Mouse (Mus musculus): ENCODE measurements around the gene Serf2. TPM values are rescaled to one million over a fixed set of nuclear protein-coding genes. Genes with fewer than 3 reads are reported as not detected.
"Not testable (repeated sequence)": the region's sequence is repeated elsewhere in the genome, so short reads cannot be mapped to it uniquely, and the experiment has no call there.

Gene Serf2
- total RNA-seq, 2 experiments from 2014 or later = 408 to 469 TPM

DNA sequence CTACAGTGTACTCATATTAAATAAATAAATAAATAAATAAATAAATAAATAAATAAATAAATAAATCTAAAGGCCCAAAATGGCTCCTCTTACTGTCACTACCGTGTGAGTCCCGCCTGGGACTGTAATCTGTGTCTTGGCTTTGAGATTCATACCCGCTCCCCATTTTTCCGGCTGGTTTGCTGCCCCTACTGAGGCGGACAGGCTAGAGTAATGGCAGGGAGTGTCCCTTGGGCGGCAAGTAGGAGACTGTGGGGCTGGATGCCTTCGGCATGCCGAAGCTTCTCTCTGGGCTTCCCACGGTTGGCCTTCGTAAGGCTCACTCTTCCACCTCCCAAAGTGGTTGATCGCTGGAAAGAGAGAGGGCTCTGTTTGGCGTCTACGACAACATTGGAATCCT, 31.9 kb downstream of the Serf2 start:
- ATAC-seq (replicated peaks; ENCODE audit: low FRiP score, low TSS enrichment, poor library complexity, severe bottlenecking) = peak; percentile 32; the same call in 1 of the 2 replicates

GRCm38 (mm10) chr2:121483576-121483975, 34.6 kb downstream of the Serf2 start:
- no peak for ATAC-seq (replicated peaks; ENCODE audit: low FRiP score, low TSS enrichment, poor library complexity, severe bottlenecking)

- ATAC-seq (replicated peaks; ENCODE audit: low FRiP score, low TSS enrichment, poor library complexity, severe bottlenecking) = not testable (repeated sequence)
These were observed 35.4 kb downstream of the Serf2 start for GRCm38 (mm10) chr2:121484403-121484802.

- ATAC-seq (replicated peaks; ENCODE audit: low FRiP score, low TSS enrichment, poor library complexity, severe bottlenecking) = peak; percentile 51
These were observed 52.6 kb downstream of the Serf2 start for GRCm38 (mm10) chr2:121501550-121501949.

- peak; percentile 95 for ATAC-seq (replicated peaks; ENCODE audit: low FRiP score, low TSS enrichment, poor library complexity, severe bottlenecking)
These were observed 57.2 kb downstream of the Serf2 start, which contains the start of the genes Mfap1a and Wdr76 for GRCm38 (mm10) chr2:121505942-121506882. Gene Mfap1a (minus strand): TSS chr2:121506665. Gene Wdr76 (plus strand): TSS chr2:121506723.

GRCm38 (mm10) chr2:121507173-121507950, 58.4 kb downstream of the Serf2 start:
- no peak for ATAC-seq (replicated peaks; ENCODE audit: low FRiP score, low TSS enrichment, poor library complexity, severe bottlenecking)

Other genes starting within 250 kb of the Serf2 start
- 22.9 and 33.3 TPM in 2 replicates for gene Trp53bp1, start 177.8 kb upstream of the Serf2 start, total RNA-seq (2014; fragmentation: Nextera tagmentation)
- gene Trp53bp1, start 177.8 kb upstream of the Serf2 start, total RNA-seq (2017) = 22.6 and 31.8 TPM in 2 replicates
- gene Map1a, start 159.6 kb upstream of the Serf2 start, total RNA-seq (2014; fragmentation: Nextera tagmentation) = 0.10 TPM in 1 of 2 replicates, not detected in the other
- not detected in 2 replicates for gene Map1a, start 159.6 kb upstream of the Serf2 start, total RNA-seq (2017)
- 8.4 and 14.2 TPM in 2 replicates for gene Ppip5k1, start 93.8 kb upstream of the Serf2 start, total RNA-seq (2014; fragmentation: Nextera tagmentation)
- 8.2 and 10.1 TPM in 2 replicates for gene Ppip5k1, start 93.8 kb upstream of the Serf2 start, total RNA-seq (2017)
- gene Ckmt1, start 91.5 kb upstream of the Serf2 start, total RNA-seq (2014; fragmentation: Nextera tagmentation) = not detected in 2 replicates
- not detected in 2 replicates for gene Ckmt1, start 91.5 kb upstream of the Serf2 start, total RNA-seq (2017)
- not detected in 2 replicates for gene Strc, start 62.0 kb upstream of the Serf2 start, total RNA-seq (2014; fragmentation: Nextera tagmentation)
- not detected in 2 replicates for gene Strc, start 62.0 kb upstream of the Serf2 start, total RNA-seq (2017)
- gene Pdia3, start 35.4 kb upstream of the Serf2 start, total RNA-seq (2014; fragmentation: Nextera tagmentation) = 98.2 and 163 TPM in 2 replicates
- 198 and 215 TPM in 2 replicates for gene Pdia3, start 35.4 kb upstream of the Serf2 start, total RNA-seq (2017)
- 0.44 and 3.3 TPM in 2 replicates for gene Catsper2, start 35.4 kb upstream of the Serf2 start, total RNA-seq (2014; fragmentation: Nextera tagmentation)
- 0.56 and 1.3 TPM in 2 replicates for gene Catsper2, start 35.4 kb upstream of the Serf2 start, total RNA-seq (2017)
- gene Ell3, start 4.9 kb upstream of the Serf2 start, total RNA-seq (2014; fragmentation: Nextera tagmentation) = not detected in 2 replicates
- not detected in 2 replicates for gene Ell3, start 4.9 kb upstream of the Serf2 start, total RNA-seq (2017)
- gene Hypk, start 4.1 kb downstream of the Serf2 start, total RNA-seq (2014; fragmentation: Nextera tagmentation) = 154 and 217 TPM in 2 replicates
- 184 and 205 TPM in 2 replicates for gene Hypk, start 4.1 kb downstream of the Serf2 start, total RNA-seq (2017)
- gene Serinc4, start 7.6 kb downstream of the Serf2 start, total RNA-seq (2014; fragmentation: Nextera tagmentation) = not detected in 2 replicates
- 1.4 TPM in 1 of 2 replicates, not detected in the other for gene Serinc4, start 7.6 kb downstream of the Serf2 start, total RNA-seq (2017)
- gene Mfap1b, start 24.9 kb downstream of the Serf2 start, total RNA-seq (2014; fragmentation: Nextera tagmentation) = 19.7 and 20.2 TPM in 2 replicates
- 50.0 and 51.3 TPM in 2 replicates for gene Mfap1b, start 24.9 kb downstream of the Serf2 start, total RNA-seq (2017)
- 18.6 and 26.6 TPM in 2 replicates for gene Mfap1a, start 57.5 kb downstream of the Serf2 start, total RNA-seq (2014; fragmentation: Nextera tagmentation)
- gene Mfap1a, start 57.5 kb downstream of the Serf2 start, total RNA-seq (2017) = 34.0 and 45.9 TPM in 2 replicates
- gene Wdr76, start 57.5 kb downstream of the Serf2 start, total RNA-seq (2014; fragmentation: Nextera tagmentation) = 37.9 and 52.7 TPM in 2 replicates
- 41.7 and 55.8 TPM in 2 replicates for gene Wdr76, start 57.5 kb downstream of the Serf2 start, total RNA-seq (2017)

All from megakaryocyte-erythroid progenitor cell, adult 5-6 weeks (primary cell).